Mouse (Mus musculus): ENCODE measurements at regions not wholly inside any gene's neighbourhood (a gene's known extent, or its start where the extent isn't known, plus 50 kb on each side); places are given as distances from the start of the nearest gene placed in this dataset.

GRCm38 (mm10) chr3:134118898-134119297 lies 117.4 kb upstream of the Cxxc4 start:
- DNase-seq = no peak

GRCm38 (mm10) chr3:134124982-134125381 lies 111.3 kb upstream of the Cxxc4 start:
- no peak for DNase-seq

GRCm38 (mm10) chr3:134130412-134130811 lies 105.9 kb upstream of the Cxxc4 start:
- DNase-seq = no peak

GRCm38 (mm10) chr3:134145251-134145650 lies 91.0 kb upstream of the Cxxc4 start:
- no peak for DNase-seq

- DNase-seq = no peak
Measured at GRCm38 (mm10) chr3:134145935-134146334, 90.3 kb upstream of the Cxxc4 start.

- no peak for DNase-seq
Measured at GRCm38 (mm10) chr3:134146373-134147224, 89.7 kb upstream of the Cxxc4 start.

GRCm38 (mm10) chr3:134162288-134162687 lies 74.0 kb upstream of the Cxxc4 start:
- no peak for DNase-seq

GRCm38 (mm10) chr3:134169922-134170321 lies 66.4 kb upstream of the Cxxc4 start:
- DNase-seq = no peak

GRCm38 (mm10) chr3:134172357-134172756 lies 63.9 kb upstream of the Cxxc4 start:
- DNase-seq = no peak

GRCm38 (mm10) chr3:134178491-134179054 lies 57.7 kb upstream of the Cxxc4 start:
- no peak for DNase-seq

- DNase-seq = no peak
Measured at GRCm38 (mm10) chr3:134184042-134184441, 52.2 kb upstream of the Cxxc4 start.

Data from thymus, postnatal 4 days (tissue).